Mouse (Mus musculus) cerebellum, adult 2 months (tissue): ENCODE data around the gene Thumpd3.

Experiments used
- CTCF ChIP-seq: fragments of 200-500 bp; IDR thresholded peaks from 2 replicates; pipeline ENCODE4 v1.5.1; 2011; ENCODE audit warnings: low read depth, mild to moderate bottlenecking, control low read depth, low read length, moderate library complexity, borderline replicate concordance; ENCODE audit not compliant: insufficient read depth
- POLR2A ChIP-seq: fragments of 200-500 bp; IDR thresholded peaks from 2 replicates; pipeline ENCODE4 v1.6.1; 2011; ENCODE audit warnings: low read length, control low read depth, borderline replicate concordance; ENCODE audit not compliant: insufficient read depth

DNA sequence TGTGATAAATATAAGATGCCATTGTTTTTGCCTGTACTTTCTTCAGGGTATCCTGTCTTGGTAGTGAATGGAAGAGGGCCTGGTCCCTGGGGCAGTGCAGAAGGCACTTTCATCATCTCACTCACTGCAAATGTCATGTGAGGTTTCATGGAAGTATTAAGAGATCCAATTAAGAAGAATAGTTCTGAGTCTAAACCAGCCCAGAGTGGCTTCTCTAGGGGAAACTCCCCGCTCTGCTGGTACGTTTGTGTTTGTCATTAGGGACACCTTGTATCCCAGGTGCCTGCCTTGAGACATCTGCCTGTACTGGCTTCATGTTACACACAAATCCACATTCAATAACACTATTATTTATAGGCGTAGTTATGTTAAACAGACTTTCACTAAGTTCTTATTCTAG lies 63.4 kb downstream of the Thumpd3 start:
- TF ChIP-seq CTCF (no peak), POLR2A (no peak)
